Mouse (Mus musculus): Measurements from ENCODE around the gene Ak6.

DNA sequence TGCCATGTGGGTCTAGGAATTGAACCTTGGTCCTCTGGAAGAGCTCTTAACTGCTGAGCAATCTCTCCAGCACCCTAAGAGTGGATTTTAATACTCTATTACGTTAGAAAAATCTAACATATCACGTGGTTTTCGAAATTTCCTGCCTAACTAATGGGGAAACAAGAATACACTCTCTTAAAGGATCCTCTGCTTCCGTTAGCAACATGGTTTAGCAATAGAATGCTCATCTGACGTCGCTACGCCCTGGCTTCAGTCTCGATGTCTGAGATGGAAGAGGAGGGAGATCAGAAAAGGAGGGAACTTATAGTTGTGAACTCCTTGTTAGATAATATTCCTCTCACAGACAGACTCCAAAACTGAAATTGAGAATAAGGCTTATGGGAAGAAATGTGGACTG is 2.6 kb upstream of the Ak6 start:
- TF ChIP-seq POLR2A (IDR thresholded peaks at IDR 0.05; ENCODE audit: insufficient read depth, low read length), result no peak
- no peak for TF ChIP-seq EP300 (IDR thresholded peaks at IDR 0.05; ENCODE audit: insufficient read depth, low read depth, low read length)
- TF ChIP-seq CTCF (IDR thresholded peaks at IDR 0.05; ENCODE audit: low read depth, low read length), result no peak
